In the genomic region with DNA sequence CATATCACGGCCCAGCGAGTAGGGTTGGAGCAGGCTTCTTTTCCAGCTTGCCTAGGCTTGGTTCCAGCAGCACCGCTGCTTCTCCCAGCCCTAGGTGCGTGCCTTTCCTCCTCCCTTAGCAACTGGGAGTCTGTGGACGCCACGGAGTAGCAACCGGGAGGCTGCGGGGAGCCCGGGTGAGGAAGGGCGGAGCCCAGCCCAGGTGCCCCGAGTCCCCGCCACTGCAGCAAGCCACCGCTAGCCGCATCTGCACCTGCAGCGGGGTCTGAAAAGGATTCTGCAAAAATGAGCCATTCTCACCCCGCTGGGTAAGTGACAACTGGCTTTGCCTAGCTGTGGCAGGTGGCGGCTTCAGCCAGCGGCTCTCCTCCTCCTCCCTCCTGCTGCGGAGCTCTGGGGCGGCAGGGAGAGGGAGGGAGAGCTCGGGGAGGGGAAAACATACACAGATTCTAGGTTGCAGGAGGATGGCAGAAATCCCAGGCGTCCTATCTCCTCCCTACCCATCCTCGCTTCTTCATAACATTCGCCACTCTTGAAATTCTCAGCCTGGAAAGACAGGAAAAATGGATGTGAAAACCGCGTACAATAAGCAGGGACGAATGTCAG, we compare ENCODE assay signal across 9 mouse cellular contexts. TPM values are rescaled to one million over a fixed set of nuclear protein-coding genes. Genes with fewer than 3 reads are reported as not detected.
DNase-seq lines count a peak whose midpoint lies in the region; ATAC-seq and TF ChIP-seq lines count a peak whose summit lies in the region.
"Had no signal": no experiment of that assay in that cellular context is flagged by ENCODE, and none has a peak within 500 bp of the region (broad histone marks: within the 10 kb centered on the region; RNA-seq: fewer than 3 reads in every experiment).

No protein-coding gene starts in this region.

- no peaks in the 10 kb centered on the region for H3K36me3 ChIP-seq in embryonic facial prominence, embryonic 14.5 days (ENCODE audit: control insufficient read depth, insufficient read depth, low read length)
- H3K36me3 ChIP-seq in hindbrain, embryonic 12.5 days, result no peaks in the 10 kb centered on the region
- H3K36me3 ChIP-seq in midbrain, embryonic 15.5 days (replicated peaks), result no peaks in the 10 kb centered on the region
- H3K36me3 ChIP-seq in thymus, adult 2 months (ENCODE audit: control insufficient read depth, insufficient read depth, low read length), result no peaks in the 10 kb centered on the region

- peaks cover 31% of the 10 kb centered on the region for H3K27me3 ChIP-seq in embryonic facial prominence, embryonic 14.5 days (replicated peaks; ENCODE audit: control insufficient read depth, insufficient read depth, low read length)
- peaks cover 14% of the 10 kb centered on the region for H3K27me3 ChIP-seq in hindbrain, embryonic 12.5 days
- no peaks in the 10 kb centered on the region for H3K27me3 ChIP-seq in midbrain, embryonic 15.5 days (replicated peaks)
- H3K27me3 ChIP-seq in thymus, adult 2 months (ENCODE audit: control insufficient read depth, insufficient read depth, low read length), result no peaks in the 10 kb centered on the region

- H3K9ac ChIP-seq in embryonic facial prominence, embryonic 14.5 days (ENCODE audit: low read depth, low read length), result 0 out of 2 replicates have a peak overlapping the region, but pooled peaks have one; percentile 15
- H3K9ac ChIP-seq in hindbrain, embryonic 12.5 days, result peak overlapping the region; percentile 49; the same call in 1 of the 2 replicates
- peak overlapping the region; percentile 60 for H3K9ac ChIP-seq in midbrain, embryonic 15.5 days

- peak overlapping the region; percentile 59 for H3K4me2 ChIP-seq in embryonic facial prominence, embryonic 14.5 days (ENCODE audit: low read depth, low read length)
- H3K4me2 ChIP-seq in hindbrain, embryonic 12.5 days (replicated peaks), result peak overlapping the region; percentile 59
- peak overlapping the region; percentile 71 for H3K4me2 ChIP-seq in midbrain, embryonic 15.5 days

- peak; percentile 90 for DNase-seq in A20 (ENCODE audit: low read depth, low spot score)
- peak; percentile 10 for DNase-seq in adrenal gland, postnatal 10 days
- peak; percentile 45 for DNase-seq in embryonic facial prominence, embryonic 14.5 days (ENCODE audit: low spot score)
- DNase-seq in layer of hippocampus, postnatal 36 days, result peak; percentile 69 to 78
- peak; percentile 71 for DNase-seq in thymus, adult 2 months

- TF ChIP-seq CTCF in thymus, adult 2 months (IDR thresholded peaks at IDR 0.05; ENCODE audit: borderline replicate concordance, control insufficient read depth, extremely low read depth, insufficient read depth, low read length, poor library complexity), result no peak

- TF ChIP-seq POLR2A in thymus, adult 2 months (IDR thresholded peaks at IDR 0.05; ENCODE audit: control insufficient read depth, extremely low read depth, insufficient read depth, low read length, poor library complexity), result 0 out of 2 replicates have a peak, but pooled peaks have one; percentile 29

- H3K27ac ChIP-seq in embryonic facial prominence, embryonic 14.5 days (replicated peaks; ENCODE audit: low read depth, low read length), result no peak overlapping the region
- H3K27ac ChIP-seq in hindbrain, embryonic 12.5 days, result peak overlapping the region; percentile 79
- peak overlapping the region; percentile 93 for H3K27ac ChIP-seq in midbrain, embryonic 15.5 days
- H3K27ac ChIP-seq in thymus, adult 2 months (ENCODE audit: control insufficient read depth, insufficient read depth, low read length), result peak overlapping the region; percentile 76

- 3% methylated on average over 21 of the region's 27 CpGs for WGBS in embryonic facial prominence, embryonic 14.5 days
- 2% methylated on average over 24 of the region's 27 CpGs for WGBS in hindbrain, embryonic 12.5 days
- WGBS in midbrain, embryonic 15.5 days, result 1% methylated on average over 25 of the region's 27 CpGs
- WGBS in thymus, adult 2 months, result 8% methylated on average over 27 of the region's 27 CpGs

- no peaks in the 10 kb centered on the region for H3K9me3 ChIP-seq in embryonic facial prominence, embryonic 14.5 days (ENCODE audit: control insufficient read depth, low read length)
- no peaks in the 10 kb centered on the region for H3K9me3 ChIP-seq in hindbrain, embryonic 12.5 days (replicated peaks)
- H3K9me3 ChIP-seq in midbrain, embryonic 15.5 days, result no peaks in the 10 kb centered on the region

- H3K4me3 ChIP-seq in embryonic facial prominence, embryonic 14.5 days (ENCODE audit: low read depth, low read length), result peak overlapping the region; percentile 33
- peak overlapping the region; percentile 37 for H3K4me3 ChIP-seq in hindbrain, embryonic 12.5 days
- H3K4me3 ChIP-seq in midbrain, embryonic 15.5 days, result peak overlapping the region; percentile 43
- H3K4me3 ChIP-seq in thymus, adult 2 months (ENCODE audit: control insufficient read depth, insufficient read depth, low read length), result no peak overlapping the region
- H3K4me3 ChIP-seq: megakaryocyte, embryonic 14.5 days had no signal

- peak; percentile 90 for ATAC-seq in embryonic facial prominence, embryonic 14.5 days (ENCODE audit: low read depth)
- ATAC-seq in hindbrain, embryonic 12.5 days (ENCODE audit: low FRiP score), result peak; percentile 90
- peak; percentile 89 for ATAC-seq in midbrain, embryonic 15.5 days (replicated peaks)
- ATAC-seq in inflammation-experienced regulatory T-cells, adult 6 months, result no peak

- H3K4me1 ChIP-seq in embryonic facial prominence, embryonic 14.5 days (ENCODE audit: control insufficient read depth, insufficient read depth, low read length), result peaks cover 7% of the 10 kb centered on the region
- H3K4me1 ChIP-seq in hindbrain, embryonic 12.5 days, result peaks cover 12% of the 10 kb centered on the region
- H3K4me1 ChIP-seq in midbrain, embryonic 15.5 days, result peaks cover 21% of the 10 kb centered on the region
- peaks cover 19% of the 10 kb centered on the region for H3K4me1 ChIP-seq in thymus, adult 2 months (replicated peaks; ENCODE audit: control insufficient read depth, insufficient read depth, low read length)
- H3K4me1 ChIP-seq: megakaryocyte, embryonic 14.5 days had no signal

RNA-seq across cellular contexts. Expression of a gene that starts 0.4 kb away (rescaled TPM):
- under 1 TPM; 0.55 to 0.60 TPM for total RNA-seq in adrenal gland, postnatal 10 days (2021)
- polyA plus RNA-seq in embryonic facial prominence, embryonic 14.5 days (2014; fragmentation: Nextera tagmentation; extraction: Ambion mirVana), result 0.46 and 0.58 TPM in 2 replicates
- 1.3 and 1.5 TPM in 2 replicates for polyA plus RNA-seq in hindbrain, embryonic 12.5 days (2016; fragmentation: Nextera tagmentation; extraction: Ambion mirVana)
- total RNA-seq in layer of hippocampus, postnatal 36 days (2021), result 1 to 10 TPM; 5.7 to 6.6 TPM
- 1.8 and 2.4 TPM in 2 replicates for polyA plus RNA-seq in midbrain, embryonic 15.5 days (2015; fragmentation: Nextera tagmentation; extraction: Ambion mirVana)
- 0.31 and 0.42 TPM in 2 replicates for polyA plus RNA-seq in thymus, adult 2 months (2012; rRNA removed)
- polyA plus RNA-seq in inflammation-experienced regulatory T-cells, adult 6 months (2017; shearing (Covaris generic)), result not detected

Comparison
In these comparisons a context has a peak if more than half of its experiments do, and no peak if none do; other contexts are left out.
1. DNase-seq: peak in every context shown above with its lines; median percentile 90 in A20; 74 in layer of hippocampus, postnatal 36 days; 71 in thymus, adult 2 months; 45 in embryonic facial prominence, embryonic 14.5 days; 10 in adrenal gland, postnatal 10 days.